Mouse (Mus musculus) inflammation-experienced regulatory T-cells, adult 16 weeks (primary cell): Measurements from ENCODE around the gene Aaas. TPM values are rescaled to one million over a fixed set of nuclear protein-coding genes. Genes with fewer than 3 reads are reported as not detected.

ENCODE experiments used
- polyA plus RNA-seq: library from polyadenylated mRNA; unstranded; fragments of 100-300 nt; shearing (Covaris generic); gene quantifications from one replicate; pipeline ENCODE4 v1.2.1, GENCODE M21; 2017

Aaas gene
- polyA plus RNA-seq, result 57.2 TPM

DNA sequence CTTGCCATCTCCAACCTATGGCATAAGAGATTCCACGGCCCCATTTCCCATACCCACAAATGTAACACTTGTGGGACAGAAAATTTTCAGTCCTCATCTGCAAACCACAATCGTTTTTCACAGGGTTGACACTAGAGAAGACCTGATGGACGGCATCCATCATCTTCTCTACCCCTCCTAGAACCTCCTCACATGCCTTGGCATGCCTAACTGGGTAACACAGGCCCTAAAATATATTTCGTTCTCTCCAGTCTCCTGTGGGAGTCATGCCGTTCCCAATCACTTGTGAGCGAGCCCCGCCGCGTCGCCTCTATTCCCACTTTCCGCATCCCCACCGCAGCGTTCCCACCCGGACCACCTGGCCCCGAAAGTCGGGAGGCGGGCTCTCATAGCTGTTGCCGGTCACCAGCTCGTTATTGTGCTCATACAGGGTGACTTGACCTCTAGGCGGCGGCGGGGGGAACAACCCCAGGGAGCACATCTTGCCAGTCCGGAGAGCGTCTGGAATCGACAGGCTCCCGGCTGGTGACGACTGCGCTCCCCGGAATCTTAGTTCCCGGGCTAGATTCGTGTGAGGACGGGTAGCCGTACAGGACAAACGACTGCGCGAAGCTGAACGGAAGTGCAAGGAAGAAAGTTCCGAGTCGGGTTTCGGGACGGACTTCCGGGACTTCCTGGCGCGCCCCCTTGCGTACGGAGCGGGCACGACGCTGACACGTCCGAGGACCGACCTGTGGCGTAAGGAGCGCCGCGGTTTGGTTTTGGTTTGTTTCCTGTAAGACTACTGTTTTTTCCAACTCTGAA, at the start of gene Aaas:
TSS of gene Aaas (minus strand) at position 634 of the 804 bp plus-strand sequence.

DNA sequence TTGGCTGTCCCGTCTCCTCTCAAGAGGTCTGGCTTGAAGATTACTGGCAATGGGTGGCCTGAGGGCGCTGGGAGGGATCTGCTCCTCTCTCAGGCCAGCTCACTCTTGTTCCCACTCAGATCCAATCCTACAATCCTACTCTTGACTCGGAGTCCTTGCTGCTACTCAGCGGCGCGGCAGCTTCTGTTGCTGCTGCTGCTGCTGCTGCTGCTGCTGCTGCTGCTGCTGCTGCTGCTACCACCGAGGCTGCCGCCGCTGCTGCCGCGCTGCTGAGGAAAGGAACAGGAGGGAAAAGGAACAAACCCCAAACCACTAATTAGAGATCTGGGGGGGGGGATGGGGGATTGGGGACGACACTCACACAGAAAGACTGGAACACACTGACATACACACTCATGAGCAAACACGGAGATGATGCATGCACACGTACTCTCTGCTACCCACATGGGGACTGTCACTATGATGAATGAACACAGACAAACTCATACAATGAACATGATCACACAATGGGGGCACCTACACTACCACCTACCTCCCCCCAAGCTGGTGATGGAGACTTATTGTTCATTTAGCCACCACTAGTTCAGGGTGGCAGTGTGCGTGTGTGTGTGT, 16.3 kb upstream of the Aaas start, which contains the start of gene Sp7:
TSS of gene Sp7 (minus strand) at position 450 of the 612 bp plus-strand sequence.

DNA sequence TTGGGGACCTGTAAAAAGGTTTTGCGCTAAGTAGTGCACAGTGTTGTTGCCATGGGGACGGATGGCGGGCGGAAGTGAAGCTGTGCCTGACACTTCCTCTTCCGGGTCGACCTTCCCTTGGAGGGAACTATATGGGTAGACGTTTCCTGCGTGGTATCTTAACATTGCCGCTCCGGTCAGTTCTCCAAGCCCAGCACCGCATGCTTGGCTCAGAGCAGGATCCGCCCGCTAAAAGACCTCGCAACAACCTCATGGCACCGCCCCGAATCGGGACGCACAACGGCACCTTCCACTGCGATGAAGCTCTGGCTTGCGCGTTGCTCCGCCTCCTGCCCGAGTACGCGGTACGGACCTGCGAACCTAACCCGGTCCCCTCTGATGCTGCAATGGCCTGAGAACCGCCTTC, 19.0 kb downstream of the Aaas start, which contains the start of gene Myg1:
TSS of gene Myg1 (plus strand) at position 100 of the 406 bp plus-strand sequence.

DNA sequence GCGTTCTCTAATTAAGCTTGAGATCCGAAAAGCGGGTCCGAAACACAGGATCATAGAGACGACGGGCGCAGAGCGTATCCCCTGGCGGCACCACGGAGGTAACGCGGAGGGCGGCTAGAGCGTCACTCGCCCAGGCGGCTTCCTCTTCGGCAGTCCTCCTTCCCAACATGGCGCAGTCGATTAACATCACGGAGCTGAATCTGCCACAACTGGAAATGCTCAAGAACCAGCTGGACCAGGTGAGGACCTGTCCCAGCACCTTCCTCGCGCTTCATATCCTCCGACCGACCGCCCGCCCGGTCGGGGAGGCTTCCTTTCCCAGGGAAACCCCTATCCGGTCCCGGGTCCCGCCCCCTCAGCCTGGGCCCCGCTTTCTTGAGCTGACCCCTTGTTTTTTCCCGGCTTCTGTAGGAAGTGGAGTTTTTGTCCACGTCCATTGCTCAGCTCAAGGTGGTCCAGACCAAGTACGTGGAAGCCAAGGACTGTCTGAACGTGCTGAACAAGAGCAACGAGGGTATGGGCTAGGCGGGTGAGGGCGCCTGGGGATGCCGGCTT, 24.5 kb downstream of the Aaas start, which contains the start of gene Pfdn5:
TSS of gene Pfdn5 (plus strand) at position 95 of the 555 bp plus-strand sequence.

DNA sequence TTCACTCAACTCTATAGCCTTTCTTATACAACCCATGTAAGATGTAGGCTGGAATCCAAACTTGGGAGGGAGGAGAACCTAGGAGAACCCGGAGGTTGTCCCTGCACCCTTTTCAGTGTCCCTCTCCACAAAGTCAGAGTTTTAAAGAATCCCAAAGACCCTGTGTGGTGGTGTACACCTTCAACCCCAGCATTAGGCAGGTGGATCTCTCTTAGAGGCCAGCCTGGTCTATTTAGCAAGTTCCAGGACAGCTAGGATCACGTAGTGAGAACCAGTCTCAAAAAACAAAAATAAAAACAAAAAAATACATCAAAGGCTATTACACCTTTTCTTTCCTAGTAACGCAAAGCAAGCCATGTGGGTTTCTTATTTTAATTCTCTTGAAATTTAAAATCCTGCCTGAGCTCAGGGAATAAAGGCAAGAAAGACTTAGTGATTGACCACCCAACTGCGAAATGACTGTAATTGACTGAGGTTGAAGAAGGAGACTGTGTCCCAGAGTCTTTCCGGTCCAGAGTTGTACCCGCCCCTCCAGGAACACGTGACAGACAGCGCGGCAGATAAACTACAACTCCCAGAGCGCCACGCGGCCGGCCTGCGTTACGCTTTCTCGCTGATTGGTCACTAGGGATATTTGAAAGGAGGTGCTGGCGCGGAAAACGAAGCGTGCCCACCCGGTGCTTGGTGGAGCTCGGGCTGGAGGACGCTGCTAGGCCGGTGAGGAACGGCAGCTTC, 54.8 kb downstream of the Aaas start, which contains the start of gene Espl1:
TSS of gene Espl1 (plus strand) at position 634 of the 735 bp plus-strand sequence.

Other genes starting within 250 kb of the Aaas start
- gene Spryd3, start 214.5 kb downstream of the Aaas start, polyA plus RNA-seq, result 69.4 TPM
- gene Igfbp6, start 206.4 kb downstream of the Aaas start, polyA plus RNA-seq, result 0.52 TPM
- 2.5 TPM for gene Soat2, start 200.2 kb downstream of the Aaas start, polyA plus RNA-seq
- gene Zfp740, start 147.5 kb downstream of the Aaas start, polyA plus RNA-seq, result 95.1 TPM
- gene Csad, start 146.0 kb downstream of the Aaas start, polyA plus RNA-seq, result 18.1 TPM
- 979 TPM for gene Itgb7, start 118.8 kb downstream of the Aaas start, polyA plus RNA-seq
- 38.9 TPM for gene Rarg, start 93.3 kb downstream of the Aaas start, polyA plus RNA-seq
- gene Gm9918, start 80.2 kb downstream of the Aaas start, polyA plus RNA-seq, result not detected
- 92.2 TPM for gene Mfsd5, start 71.3 kb downstream of the Aaas start, polyA plus RNA-seq
- 2.7 TPM for gene Espl1, start 54.5 kb downstream of the Aaas start, polyA plus RNA-seq
- 518 TPM for gene Pfdn5, start 24.7 kb downstream of the Aaas start, polyA plus RNA-seq
- gene Myg1, start 19.1 kb downstream of the Aaas start, polyA plus RNA-seq, result 105 TPM
- not detected for gene Sp7, start 16.4 kb upstream of the Aaas start, polyA plus RNA-seq
- 16.0 TPM for gene Sp1, start 55.4 kb upstream of the Aaas start, polyA plus RNA-seq
- gene Amhr2, start 94.6 kb upstream of the Aaas start, polyA plus RNA-seq, result 0.78 TPM
- gene Prr13, start 108.3 kb upstream of the Aaas start, polyA plus RNA-seq, result 713 TPM
- 125 TPM for gene Pcbp2, start 119.8 kb upstream of the Aaas start, polyA plus RNA-seq
- not detected for gene Gm10337, start 153.0 kb upstream of the Aaas start, polyA plus RNA-seq
- gene Map3k12, start 166.3 kb upstream of the Aaas start, polyA plus RNA-seq, result 11.6 TPM
- 63.5 TPM for gene Tarbp2, start 167.4 kb upstream of the Aaas start, polyA plus RNA-seq
- gene Npff, start 174.2 kb upstream of the Aaas start, polyA plus RNA-seq, result 4.3 TPM